Mouse (Mus musculus): ENCODE results near the gene Ptgr1.

Gene Ptgr1

DNA sequence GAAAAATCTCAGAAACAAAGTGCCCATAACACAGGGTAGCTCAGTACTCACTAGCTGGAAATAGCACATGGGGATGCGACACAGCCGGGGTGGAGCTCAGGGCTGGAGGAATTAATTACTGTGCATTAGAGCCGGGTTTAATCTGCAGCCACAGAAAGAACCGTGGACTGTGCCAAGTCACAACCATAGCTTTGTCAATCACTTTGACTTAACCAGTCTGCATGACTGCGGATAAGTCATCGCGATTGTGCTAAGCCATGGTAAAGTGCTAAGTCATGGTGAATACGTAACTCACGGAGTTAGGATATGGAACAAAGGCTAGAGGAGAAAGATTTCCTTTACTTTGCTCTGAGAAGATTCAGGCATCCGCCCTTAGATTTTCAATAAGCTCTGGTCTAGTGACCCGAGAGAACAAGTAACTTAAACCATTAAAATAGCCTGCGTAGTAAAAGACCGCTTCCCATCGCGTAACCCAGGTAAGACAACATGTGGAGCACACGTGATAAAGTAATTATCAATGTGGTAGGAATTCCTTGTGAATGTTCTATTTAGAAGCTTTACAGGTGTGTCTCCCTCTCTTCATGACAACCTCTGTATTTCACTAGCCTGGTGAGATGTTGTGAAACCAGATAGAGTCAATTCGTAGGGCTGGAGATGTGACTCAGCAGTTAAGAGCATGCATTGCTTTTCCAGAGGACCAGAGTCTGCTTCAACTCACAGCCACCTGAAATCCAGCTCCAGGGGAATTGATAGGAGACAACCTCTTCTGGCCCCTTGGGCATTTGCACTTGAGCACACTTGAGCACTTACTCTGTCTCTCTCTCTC, 3.9 kb upstream of the Ptgr1 start:
- no peak for DNase-seq

DNA sequence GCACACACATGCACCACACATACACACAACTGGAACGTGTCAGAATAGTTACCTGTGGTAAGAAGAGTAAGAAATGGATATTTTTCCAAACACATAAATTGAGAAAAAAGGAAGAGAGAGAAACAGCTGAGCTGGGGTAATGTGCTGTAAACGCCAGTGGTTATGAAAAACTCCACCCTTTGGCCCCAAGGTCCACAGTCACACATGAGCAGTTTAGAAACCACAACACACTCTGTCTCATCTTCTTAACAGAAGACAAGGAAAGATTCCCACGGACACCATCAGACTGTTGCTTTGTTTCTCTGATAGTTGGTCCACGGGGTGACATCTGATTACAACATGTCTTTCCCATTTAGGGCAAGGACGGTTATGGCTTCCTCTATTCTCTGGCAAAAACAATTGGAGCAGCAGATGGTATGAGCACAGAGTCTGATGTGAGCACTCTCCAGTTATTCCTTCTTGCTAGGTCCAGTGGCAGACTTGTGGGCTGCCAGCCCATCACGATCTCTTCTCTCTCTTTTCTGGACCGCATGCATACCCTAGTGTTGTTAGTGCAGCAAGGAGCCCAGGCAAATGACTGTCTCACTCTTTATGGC, 2.5 kb upstream of the Ptgr1 start:
- DNase-seq: no peak

DNA sequence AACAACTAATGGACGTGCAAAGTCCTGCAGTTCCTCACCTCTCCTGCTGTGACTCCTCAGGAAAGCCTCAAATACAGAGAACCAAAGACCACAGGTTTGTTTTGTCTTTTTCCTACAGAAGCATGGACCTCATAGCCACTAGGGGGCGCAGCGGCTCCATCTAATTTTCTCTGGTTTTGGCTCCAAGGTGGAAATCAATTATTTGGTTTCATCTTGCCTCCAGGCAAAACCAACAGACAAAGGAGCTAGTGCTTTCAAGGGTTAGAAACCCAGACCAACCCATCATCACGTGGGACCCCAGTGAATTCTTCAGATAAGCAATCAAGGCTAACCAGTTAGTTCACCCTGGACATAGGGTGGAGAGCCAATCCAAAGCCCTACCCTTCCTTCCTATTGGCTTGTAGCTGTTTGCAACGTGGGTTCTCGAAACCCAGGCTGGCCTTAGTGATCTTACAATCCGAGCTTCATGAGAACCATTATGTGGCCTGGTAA, 1.7 kb downstream of the Ptgr1 start:
- peak; percentile 43 for DNase-seq

DNA sequence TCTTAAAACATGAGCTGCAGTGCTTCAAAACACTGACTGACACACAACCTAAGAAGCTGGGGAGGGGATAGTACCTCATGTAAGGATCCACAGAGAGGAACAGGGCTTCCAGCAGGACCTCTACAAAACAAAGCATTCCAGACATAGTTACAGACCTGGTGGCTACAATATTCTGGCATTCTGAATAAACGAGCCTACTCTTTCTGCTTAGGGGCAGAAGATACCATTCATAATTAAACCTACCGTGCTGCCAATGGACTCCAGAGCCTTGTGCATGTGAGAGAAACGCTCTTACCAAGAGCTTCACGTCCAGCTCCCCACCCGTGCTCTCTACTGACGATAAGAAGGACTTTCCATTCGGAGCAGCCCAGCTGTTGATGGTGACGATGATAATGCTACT, 4.1 kb downstream of the Ptgr1 start:
- DNase-seq: no peak

DNA sequence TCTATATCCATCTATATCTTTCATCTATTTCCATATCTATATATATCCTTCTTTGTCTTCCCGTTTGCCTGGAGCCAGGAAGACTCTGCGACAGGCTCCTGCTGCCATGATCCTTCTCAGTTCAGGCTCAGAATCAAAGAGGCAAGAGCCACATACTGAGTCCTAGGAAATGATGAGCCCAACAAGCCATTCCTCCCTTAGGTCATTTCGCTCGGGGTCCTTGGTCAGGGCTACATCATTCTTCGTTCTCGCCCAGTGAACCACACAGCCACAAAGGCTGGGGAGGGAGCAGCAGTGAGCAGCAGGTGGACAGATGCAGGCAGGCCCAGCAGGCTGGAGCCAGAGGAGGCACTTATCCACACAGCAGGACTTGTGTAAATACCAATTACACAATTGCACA, 5.5 kb downstream of the Ptgr1 start:
- no peak for DNase-seq

DNA sequence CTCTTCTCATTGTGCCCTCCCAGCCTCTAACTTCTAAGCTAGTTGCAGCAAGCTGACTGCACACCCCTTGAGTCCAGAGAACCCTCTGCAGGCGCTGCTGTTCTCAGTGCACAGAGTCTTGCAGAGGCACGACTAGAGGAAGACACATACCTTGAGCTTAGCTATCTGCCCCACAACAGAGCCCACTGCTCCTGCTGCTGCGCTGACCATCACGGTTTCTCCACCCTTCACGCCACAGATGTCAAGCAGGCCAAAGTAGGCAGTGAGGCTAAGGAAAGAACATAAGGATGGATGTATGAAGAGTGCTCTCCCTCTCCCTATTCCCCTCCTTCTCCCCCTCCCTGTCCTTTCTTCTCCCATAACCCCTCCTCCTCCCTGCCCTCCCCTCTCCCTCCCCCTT, 11.2 kb downstream of the Ptgr1 start:
- DNase-seq: no peak

DNA sequence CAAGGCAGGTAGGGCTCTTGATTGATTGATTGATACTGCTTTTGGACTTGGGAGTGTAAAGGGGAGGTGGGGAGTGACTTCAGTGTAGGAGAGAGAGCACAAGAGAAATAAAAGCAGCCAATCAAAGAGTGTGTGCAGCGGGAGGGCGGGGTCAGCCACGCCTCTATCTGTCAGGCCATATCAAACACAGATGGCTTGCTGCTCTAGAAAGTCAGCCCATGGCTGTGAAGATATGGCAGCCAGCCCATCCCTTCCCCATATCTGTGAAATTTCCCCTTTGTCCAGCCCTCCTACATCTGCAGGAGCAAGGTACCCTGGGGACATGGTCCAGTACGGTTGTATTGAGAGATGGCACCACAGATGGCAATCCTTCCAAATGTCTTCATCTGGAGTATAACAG, 16.2 kb downstream of the Ptgr1 start:
- no peak for DNase-seq

DNA sequence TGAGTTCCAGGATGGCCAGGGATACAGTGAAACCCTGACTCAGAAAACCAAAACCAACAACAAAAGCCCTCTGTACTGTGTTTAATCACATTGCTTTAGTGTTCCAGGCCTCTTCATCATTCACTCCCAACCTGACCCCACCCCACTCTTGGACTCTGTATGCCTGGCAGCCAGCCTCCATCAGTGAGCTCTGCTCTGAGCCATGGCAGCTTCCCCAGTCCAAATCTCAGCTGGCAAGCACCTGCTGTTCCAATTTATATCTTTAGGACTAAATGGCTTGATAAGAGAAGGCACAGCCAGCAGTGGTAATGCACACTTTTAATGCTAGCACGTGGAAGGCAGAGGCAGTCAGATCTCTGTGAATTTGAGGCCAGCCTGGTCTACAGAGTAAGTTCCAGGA, 21.8 kb downstream of the Ptgr1 start:
- no peak for DNase-seq

DNA sequence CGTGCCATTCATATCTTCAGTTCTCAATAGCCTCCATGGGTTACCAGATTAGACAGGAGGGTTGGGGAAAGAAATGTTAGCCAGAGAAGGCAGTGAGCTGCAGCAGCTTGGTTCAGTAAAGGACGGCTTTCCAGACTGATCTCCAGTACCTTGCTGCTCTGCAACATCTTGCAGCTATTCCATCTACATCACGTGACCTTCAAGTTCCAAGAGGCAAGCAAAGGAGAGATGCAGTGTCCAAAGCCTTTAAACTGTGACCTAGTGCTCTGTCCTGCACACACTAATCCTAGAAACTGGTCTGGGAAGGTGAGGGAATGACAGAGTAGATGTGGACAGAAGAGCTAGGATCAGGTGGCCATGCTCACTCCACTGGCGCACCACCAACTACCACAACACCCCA, 23.6 kb downstream of the Ptgr1 start:
- DNase-seq: no peak

DNA sequence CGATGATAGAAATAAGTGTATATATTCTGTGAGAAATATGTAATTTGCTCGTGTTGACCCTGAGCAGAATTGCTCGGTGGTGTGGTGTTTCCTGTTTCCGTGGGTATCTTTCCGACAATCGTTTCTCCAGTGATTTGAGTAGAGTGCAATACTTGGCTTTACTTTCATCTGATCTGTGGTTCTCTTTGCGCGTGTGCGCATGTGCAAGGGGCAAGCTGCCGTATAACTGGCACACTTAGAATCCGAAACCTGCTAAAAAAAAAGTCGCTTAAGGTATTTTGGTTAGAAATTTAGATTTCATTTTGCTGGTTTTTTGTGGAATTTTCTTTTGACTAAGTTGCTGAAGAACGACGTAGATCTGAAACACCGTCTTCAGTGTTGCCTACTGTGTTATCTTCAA, 25.2 kb downstream of the Ptgr1 start:
- DNase-seq: no peak

DNA sequence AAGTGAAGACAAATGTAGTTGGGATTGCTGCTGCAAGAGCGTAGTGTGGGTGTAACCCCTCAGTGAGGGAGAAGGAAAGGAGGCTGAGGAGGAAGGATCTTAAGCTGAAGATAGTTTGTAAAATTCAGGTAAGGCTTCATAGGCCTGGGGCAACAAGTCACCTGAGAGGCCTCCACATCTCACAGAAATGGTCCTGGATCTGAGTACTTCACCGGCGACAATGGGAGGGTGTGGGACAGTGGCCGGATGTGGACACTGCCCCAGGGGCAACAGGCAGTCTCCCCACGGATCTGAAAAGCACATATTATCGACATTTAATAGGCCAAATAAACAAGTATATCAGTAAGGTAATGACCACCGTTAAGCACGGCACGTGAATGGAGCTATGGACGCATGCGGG, 34.3 kb downstream of the Ptgr1 start:
- no peak for DNase-seq

DNA sequence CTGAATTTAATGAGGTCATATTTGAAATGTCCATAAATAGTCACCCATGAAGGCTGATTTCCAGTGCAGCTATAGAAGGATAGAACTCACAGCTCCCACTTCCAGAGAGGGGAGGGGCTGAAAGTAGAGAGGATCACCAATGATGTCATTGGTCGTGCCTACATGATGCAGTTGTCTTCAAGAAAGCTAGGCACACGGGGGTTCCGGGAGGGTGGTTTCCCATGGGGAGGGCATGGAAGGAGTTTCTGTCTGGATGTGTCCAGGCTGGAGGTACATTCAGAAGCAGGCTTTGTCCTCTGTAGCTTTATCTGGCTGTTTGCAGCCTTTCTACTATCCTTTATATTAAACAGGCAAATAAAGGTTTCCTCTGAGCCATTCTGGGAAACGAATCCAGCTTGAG, 38.5 kb downstream of the Ptgr1 start:
- no peak for DNase-seq

DNA sequence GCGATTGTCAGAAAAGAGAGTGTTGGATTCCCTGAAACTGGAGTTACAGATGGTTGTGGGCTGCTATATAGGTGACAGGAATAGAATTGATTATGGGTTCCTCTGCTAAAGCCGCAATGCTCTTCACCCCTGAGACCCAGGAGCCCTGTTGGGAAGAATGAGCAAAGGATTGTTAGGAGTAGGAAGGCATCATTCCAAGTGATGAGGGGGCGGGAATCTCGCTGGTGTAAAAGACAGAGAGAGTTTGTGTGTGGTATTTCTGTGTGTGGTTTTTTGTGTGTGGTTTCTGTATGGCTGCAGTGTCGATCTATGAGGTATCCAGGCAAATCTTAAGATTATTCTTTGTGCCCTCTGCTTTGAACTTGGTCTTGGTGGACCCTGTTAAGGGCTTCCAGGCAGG, 42.2 kb downstream of the Ptgr1 start:
- peak; percentile 16 for DNase-seq

DNA sequence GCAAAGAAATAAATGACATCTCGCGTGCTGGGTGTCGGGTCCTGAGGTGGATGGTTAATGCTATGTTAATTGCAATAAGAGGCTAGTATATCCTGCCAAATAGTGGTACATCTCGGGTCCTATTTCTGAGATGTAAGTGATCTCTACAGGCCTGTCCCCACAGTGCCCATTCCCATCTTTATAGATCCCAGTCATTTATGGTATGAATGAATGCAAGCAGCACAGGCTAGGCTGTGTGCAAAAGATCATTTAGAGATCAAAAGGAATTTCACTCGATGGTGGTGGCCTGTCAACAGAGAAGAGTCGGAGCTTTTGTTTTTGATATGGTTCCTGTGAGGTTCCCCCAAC, 42.7 kb downstream of the Ptgr1 start:
- DNase-seq: no peak

DNA sequence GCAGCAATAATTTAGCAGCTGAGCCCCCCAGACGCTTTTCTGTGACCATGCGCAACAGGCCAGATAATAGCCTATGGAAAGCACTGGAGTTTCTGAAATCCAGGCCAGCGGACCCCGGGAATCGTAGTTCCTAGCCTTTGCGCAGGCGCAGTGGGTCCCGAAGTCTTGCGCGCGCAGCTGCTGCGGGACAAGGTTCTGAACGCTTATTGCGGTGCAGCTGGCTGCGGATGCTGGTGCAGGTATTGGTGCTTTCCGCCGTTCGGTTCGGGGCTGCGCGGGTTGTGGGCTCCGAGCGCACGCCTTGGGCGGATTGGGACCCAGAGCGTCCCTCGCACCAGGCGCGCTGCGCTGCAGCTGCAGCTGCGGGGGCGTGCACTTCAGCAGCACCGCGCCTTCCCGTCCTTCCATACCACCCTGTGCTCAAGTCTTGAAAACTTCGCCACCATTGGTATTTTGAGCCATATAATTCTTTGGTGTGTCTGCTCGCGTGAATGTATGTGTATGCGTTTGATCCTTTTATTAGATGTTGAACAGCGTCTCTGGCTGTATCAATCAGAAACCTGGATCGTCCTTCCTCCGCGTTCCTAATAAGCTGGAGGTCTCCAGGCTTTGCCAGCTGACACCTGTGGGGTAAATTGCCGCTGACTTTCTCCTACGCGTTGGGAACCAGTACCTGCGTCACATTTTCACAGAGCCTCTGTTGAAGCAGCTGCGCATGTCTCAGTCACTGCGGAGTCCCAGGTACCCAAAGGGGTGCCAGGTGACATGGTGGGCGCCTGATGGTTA, 43.3 kb downstream of the Ptgr1 start, which contains the start of gene Zkscan16:
Gene Zkscan16, plus strand, starts transcription at position 209 of the 786 bp plus-strand sequence.
- DNase-seq: peak; percentile 88

DNA sequence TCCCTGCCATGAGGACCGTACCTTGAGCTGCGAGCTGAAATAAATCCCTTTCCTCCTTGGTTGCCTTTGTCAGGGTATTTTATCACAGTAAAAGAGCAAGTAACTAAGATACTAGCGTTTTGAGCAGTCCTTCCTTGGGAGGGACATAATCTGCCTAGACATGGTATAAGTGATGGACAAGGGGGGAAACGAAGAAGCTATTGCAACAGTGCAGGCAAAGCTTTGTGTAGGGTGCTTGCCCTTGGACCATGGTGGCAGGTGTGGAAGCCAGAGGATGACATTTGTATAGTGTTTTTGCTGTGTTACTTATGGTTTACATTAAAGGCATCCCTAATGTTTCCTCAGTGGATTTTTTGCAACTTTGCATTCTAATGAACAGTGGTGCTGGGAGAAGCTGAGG, 44.0 kb downstream of the Ptgr1 start:
- no peak for DNase-seq

DNA sequence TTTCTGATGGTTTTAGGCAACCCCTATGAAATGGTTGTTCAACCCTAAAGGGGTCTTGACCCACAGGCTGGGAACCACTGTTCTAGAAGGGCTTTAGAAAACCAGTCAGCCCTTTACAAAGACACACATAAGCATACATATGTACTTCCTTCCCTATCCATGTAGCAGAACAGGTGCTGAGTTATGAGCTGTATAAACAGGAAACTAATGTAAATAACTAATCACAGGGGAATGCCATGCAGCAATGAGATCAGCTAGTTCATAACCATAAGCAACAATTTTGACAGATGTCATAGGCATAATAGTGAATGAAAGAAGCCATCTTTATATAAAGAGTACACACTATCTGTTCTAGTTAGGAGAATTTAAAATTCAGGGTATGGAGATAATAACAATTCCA, 45.3 kb downstream of the Ptgr1 start:
- DNase-seq: no peak

DNA sequence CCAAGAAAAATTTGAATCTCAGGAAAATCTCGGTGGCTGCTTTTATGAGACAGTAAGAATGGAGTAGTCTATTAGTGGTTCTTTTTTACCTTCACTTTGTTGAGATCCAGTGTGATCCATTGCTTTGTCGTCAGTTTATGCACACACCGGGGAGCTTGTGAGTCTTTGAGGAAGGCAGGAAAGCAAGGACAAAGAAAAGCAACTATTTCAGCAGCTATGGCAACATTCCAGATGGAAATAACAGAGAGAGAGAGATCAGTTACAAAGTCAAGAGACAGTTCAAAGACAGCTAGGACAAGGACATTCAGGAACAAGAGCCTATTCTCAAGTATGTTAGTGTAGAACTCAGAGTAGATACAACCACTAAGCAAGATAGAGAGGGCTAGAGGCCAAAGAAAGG, 51.1 kb downstream of the Ptgr1 start:
- DNase-seq: no peak

DNA sequence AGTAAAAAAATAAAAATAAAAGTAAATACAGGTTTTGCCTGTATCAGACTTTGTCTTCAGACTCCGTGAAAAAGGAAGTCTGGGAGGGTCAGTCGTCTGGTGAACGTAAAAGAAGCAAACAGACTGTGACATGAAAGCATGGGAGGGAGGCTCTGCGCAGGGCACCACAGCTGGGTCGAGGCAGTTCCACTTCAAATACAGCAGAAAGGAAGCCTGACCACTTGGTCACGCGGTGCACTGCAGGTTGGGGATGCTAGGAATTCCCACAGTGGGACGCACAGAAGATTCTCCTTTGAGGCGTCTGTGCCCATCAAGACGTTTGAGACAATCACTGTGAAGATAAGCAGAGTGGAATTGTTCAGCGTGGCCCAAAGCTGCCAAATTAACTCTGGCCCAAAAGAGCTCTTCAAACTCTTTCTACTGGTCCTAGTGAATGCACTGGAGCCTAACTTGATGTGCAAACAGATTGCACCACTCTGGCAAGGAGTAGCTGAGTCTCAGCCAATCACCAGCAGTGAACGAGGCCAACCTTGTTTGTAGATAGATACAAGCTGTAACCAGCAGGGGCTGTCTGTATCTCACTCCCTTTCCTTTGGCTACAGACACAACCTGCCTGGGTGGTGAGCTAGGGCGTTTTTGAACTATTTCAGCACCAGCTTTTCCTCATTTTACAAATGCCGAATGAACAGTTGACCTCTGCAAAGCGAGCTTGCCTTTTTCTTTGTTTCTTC, 52.0 kb downstream of the Ptgr1 start:
- DNase-seq: peak; percentile 69

DNA sequence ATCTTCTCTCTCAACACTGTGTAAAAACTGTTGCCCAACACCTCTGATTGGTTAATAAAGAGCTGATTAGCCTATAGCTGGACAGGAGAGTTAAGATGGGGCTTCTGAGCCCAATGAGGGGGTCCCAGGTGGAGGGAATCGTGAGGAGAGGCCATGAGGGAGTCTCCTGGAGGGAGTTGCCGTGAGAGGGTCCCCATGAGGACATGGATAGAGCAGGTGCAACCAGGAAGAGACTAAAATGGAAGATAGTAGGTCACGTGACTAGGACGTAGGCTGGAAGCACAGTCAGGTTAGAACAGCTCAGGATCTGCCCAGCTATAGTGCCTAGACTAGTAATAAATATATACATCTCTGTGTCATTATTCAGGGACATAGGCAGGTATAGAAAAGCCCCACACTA, 52.6 kb downstream of the Ptgr1 start:
- no peak for DNase-seq

DNA sequence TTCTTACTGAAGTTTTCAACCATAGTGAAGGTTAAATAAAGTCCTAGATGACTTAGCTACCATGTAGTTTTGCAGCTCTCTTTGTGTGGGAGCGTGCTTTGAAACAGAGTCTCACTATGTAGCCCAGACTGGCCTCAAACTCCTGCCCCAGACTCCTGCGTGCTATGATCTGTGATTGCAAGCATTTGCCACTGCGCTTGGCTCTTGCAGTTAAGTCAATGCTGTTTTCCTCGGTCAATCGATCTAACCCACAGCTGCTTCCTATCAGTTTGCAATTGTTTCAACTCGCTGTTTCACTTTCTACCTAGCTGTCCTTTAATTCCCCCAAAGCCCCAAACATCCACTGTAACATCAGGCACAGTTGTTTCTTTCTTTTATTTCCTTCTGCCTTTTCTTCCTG, 54.4 kb downstream of the Ptgr1 start:
- no peak for DNase-seq

DNA sequence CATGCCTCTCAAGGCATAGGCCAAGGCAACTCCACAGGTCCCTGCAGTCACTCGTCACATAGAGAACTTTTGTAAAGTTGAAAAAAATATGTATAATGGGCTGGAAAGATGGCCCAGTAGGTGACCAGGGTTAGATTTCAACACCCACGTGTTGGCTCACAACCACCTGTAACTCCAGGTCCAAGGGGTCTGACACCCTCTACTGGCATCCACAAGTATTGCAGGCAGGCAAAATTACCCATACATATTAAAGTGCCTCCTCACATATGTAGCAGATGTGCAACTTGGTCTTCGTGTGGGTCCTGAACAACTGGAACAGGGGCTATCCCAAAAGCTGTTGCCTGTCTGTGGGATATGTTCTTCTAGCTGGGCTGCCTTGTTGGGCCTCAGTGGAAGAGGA, 59.3 kb downstream of the Ptgr1 start:
- no peak for DNase-seq

DNA sequence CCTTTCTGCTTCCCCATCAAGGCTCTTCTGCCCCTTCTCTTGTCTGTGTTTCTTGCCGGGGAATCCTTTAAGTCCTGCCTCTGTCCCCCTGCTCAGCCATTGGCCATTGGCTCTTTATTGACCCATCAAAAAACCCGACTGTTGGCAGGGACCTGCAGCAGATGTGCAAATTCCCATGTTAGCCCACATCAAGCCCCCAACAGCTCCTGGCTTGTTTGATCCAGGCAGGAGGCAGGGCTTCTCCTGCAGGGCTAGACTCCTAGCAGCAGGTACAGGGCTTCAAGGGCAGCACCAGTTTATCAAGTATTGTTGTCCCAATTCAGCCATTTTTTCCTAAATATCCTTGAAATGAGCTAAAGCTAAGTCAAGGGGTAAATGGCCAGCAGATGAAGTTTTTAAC, 60.8 kb downstream of the Ptgr1 start:
- no peak for DNase-seq

Data from cerebellum, adult 11-12 months (tissue).